Mouse (Mus musculus): Measurements from ENCODE around the gene Hnrnpul2. TPM values are rescaled to one million over a fixed set of nuclear protein-coding genes. Genes with fewer than 3 reads are reported as not detected.

The Hnrnpul2 gene
- polyA plus RNA-seq (2015; fragmentation: Nextera tagmentation; extraction: Ambion mirVana) = 5.1 and 5.9 TPM in 2 replicates

- peak within 1 kb of the TSS; percentile 83 for H3K4me3 ChIP-seq (replicated peaks)
- H3K4me2 ChIP-seq = peak within 1 kb of the TSS; percentile 95
- peak within 1 kb of the TSS; percentile 100 for H3K27ac ChIP-seq (replicated peaks)
- no peaks in the 10 kb centered on the region for H3K9me3 ChIP-seq (replicated peaks)
- peaks cover 25% of the 10 kb centered on the region for H3K36me3 ChIP-seq
- no peaks in the 10 kb centered on the region for H3K27me3 ChIP-seq (replicated peaks)
- peak within 1 kb of the TSS; percentile 90 for H3K9ac ChIP-seq (replicated peaks)
- under 1% methylated on average over 82 of the region's 83 CpGs for WGBS
- ATAC-seq (ENCODE audit: low FRiP score) = peak; percentile 96
- peaks cover 60% of the 10 kb centered on the region for H3K4me1 ChIP-seq
Measured at GRCm38 (mm10) chr19:8819596-8820423, at the start of gene Hnrnpul2. Gene Hnrnpul2, plus strand, starts transcription at chr19:8820010.

GRCm38 (mm10) chr19:8770567-8771270, 49.1 kb upstream of the Hnrnpul2 start, which contains the start of gene Tmem223:
Gene Tmem223, plus strand, starts transcription at chr19:8770996.
- WGBS = 20% methylated on average over 29 of the region's 29 CpGs
- Histone ChIP-seq H3K9ac (replicated peaks) (peak within 1 kb of the TSS; percentile 90), H3K4me3 (replicated peaks) (peak within 1 kb of the TSS; percentile 75), H3K4me2 (peak within 1 kb of the TSS; percentile 71), H3K36me3 (peaks cover 57% of the 10 kb centered on the region), H3K27ac (replicated peaks) (peak within 1 kb of the TSS; percentile 90), H3K27me3 (replicated peaks) (no peaks in the 10 kb centered on the region), H3K9me3 (replicated peaks) (no peaks in the 10 kb centered on the region), H3K4me1 (peaks cover 38% of the 10 kb centered on the region)
- ATAC-seq (ENCODE audit: low FRiP score) = peak; percentile 43; the same call in 1 of the 2 replicates

- Histone ChIP-seq H3K36me3 (peaks cover 36% of the 10 kb centered on the region), H3K9me3 (replicated peaks) (no peaks in the 10 kb centered on the region), H3K4me2 (peak overlapping the region; percentile 84), H3K4me1 (peaks cover 46% of the 10 kb centered on the region), H3K9ac (replicated peaks) (peak overlapping the region; percentile 91; the same call in 1 of the 2 replicates), H3K4me3 (replicated peaks) (peak overlapping the region; percentile 74), H3K27me3 (replicated peaks) (no peaks in the 10 kb centered on the region), H3K27ac (replicated peaks) (no peak overlapping the region)
- no peak for ATAC-seq (ENCODE audit: low FRiP score)
- 91% methylated on average over 5 of the region's 5 CpGs for WGBS
Measured at GRCm38 (mm10) chr19:8772996-8773395, 46.8 kb upstream of the Hnrnpul2 start.

- ATAC-seq (ENCODE audit: low FRiP score) = no peak
- H3K4me3 ChIP-seq (replicated peaks) = peak overlapping the region; percentile 74
- no peaks in the 10 kb centered on the region for H3K9me3 ChIP-seq (replicated peaks)
- no peaks in the 10 kb centered on the region for H3K27me3 ChIP-seq (replicated peaks)
- H3K9ac ChIP-seq (replicated peaks) = peak overlapping the region; percentile 91; the same call in 1 of the 2 replicates
- peaks cover 36% of the 10 kb centered on the region for H3K36me3 ChIP-seq
- H3K4me1 ChIP-seq = peaks cover 46% of the 10 kb centered on the region
- peak overlapping the region; percentile 100 for H3K27ac ChIP-seq (replicated peaks)
- peak overlapping the region; percentile 84 for H3K4me2 ChIP-seq
- 61% methylated on average over 6 of the region's 6 CpGs for WGBS
Measured at GRCm38 (mm10) chr19:8773409-8773808, 46.4 kb upstream of the Hnrnpul2 start.

- WGBS = under 1% methylated on average over 63 of the region's 68 CpGs
- ATAC-seq (ENCODE audit: low FRiP score) = peak; percentile 93
- H3K4me3 ChIP-seq (replicated peaks) = peak within 1 kb of the TSS; percentile 74
- H3K27me3 ChIP-seq (replicated peaks) = no peaks in the 10 kb centered on the region
- H3K27ac ChIP-seq (replicated peaks) = peak within 1 kb of the TSS; percentile 100
- H3K9ac ChIP-seq (replicated peaks) = peak within 1 kb of the TSS; percentile 91
- H3K9me3 ChIP-seq (replicated peaks) = no peaks in the 10 kb centered on the region
- H3K4me1 ChIP-seq = peaks cover 46% of the 10 kb centered on the region
- peaks cover 33% of the 10 kb centered on the region for H3K36me3 ChIP-seq
- H3K4me2 ChIP-seq = peak within 1 kb of the TSS; percentile 84
Measured at GRCm38 (mm10) chr19:8774086-8774835, 45.5 kb upstream of the Hnrnpul2 start, which contains the start of gene Tmem179b. Gene Tmem179b, minus strand, starts transcription at chr19:8774467.

- peak overlapping the region; percentile 84 for H3K4me2 ChIP-seq
- WGBS = 4% methylated on average over 20 of the region's 20 CpGs
- ATAC-seq (ENCODE audit: low FRiP score) = peak; percentile 0; the same call in 1 of the 2 replicates
- H3K27me3 ChIP-seq (replicated peaks) = no peaks in the 10 kb centered on the region
- H3K9me3 ChIP-seq (replicated peaks) = no peaks in the 10 kb centered on the region
- H3K9ac ChIP-seq (replicated peaks) = peak overlapping the region; percentile 91
- peaks cover 33% of the 10 kb centered on the region for H3K36me3 ChIP-seq
- H3K4me3 ChIP-seq (replicated peaks) = peak overlapping the region; percentile 74
- peak overlapping the region; percentile 100 for H3K27ac ChIP-seq (replicated peaks)
- H3K4me1 ChIP-seq = peaks cover 46% of the 10 kb centered on the region
Measured at GRCm38 (mm10) chr19:8774951-8775421, 44.8 kb upstream of the Hnrnpul2 start.

- under 1% methylated on average over 31 of the region's 32 CpGs for WGBS
- peak; percentile 99 for ATAC-seq (ENCODE audit: low FRiP score)
- peak within 1 kb of the TSS; percentile 87 for H3K27ac ChIP-seq (replicated peaks)
- peak within 1 kb of the TSS; percentile 71 for H3K4me2 ChIP-seq
- peak within 1 kb of the TSS; percentile 74 for H3K4me3 ChIP-seq (replicated peaks)
- H3K9me3 ChIP-seq (replicated peaks) = no peaks in the 10 kb centered on the region
- H3K36me3 ChIP-seq = peaks cover 31% of the 10 kb centered on the region
- peak within 1 kb of the TSS; percentile 69 for H3K9ac ChIP-seq (replicated peaks)
- no peaks in the 10 kb centered on the region for H3K27me3 ChIP-seq (replicated peaks)
- peaks cover 18% of the 10 kb centered on the region for H3K4me1 ChIP-seq
Measured at GRCm38 (mm10) chr19:8786008-8786781, 33.6 kb upstream of the Hnrnpul2 start, which contains the start of gene Taf6l. Gene Taf6l, minus strand, starts transcription at chr19:8786417.

- H3K9ac ChIP-seq (replicated peaks) = no peak overlapping the region
- H3K9me3 ChIP-seq (replicated peaks) = no peaks in the 10 kb centered on the region
- H3K36me3 ChIP-seq = peaks cover 21% of the 10 kb centered on the region
- H3K27me3 ChIP-seq (replicated peaks) = no peaks in the 10 kb centered on the region
- H3K4me3 ChIP-seq (replicated peaks) = no peak overlapping the region
- no peak overlapping the region for H3K27ac ChIP-seq (replicated peaks)
- no peak overlapping the region for H3K4me2 ChIP-seq
- ATAC-seq (ENCODE audit: low FRiP score) = no peak
- H3K4me1 ChIP-seq = peaks cover 18% of the 10 kb centered on the region
- 22% methylated on average over 3 of the region's 3 CpGs for WGBS
Measured at GRCm38 (mm10) chr19:8788521-8788920, 31.3 kb upstream of the Hnrnpul2 start.

GRCm38 (mm10) chr19:8789171-8789570, 30.6 kb upstream of the Hnrnpul2 start:
- peaks cover 26% of the 10 kb centered on the region for H3K36me3 ChIP-seq
- no peak for ATAC-seq (ENCODE audit: low FRiP score)
- H3K27ac ChIP-seq (replicated peaks) = no peak overlapping the region
- H3K4me3 ChIP-seq (replicated peaks) = no peak overlapping the region
- no peak overlapping the region for H3K4me2 ChIP-seq
- no peaks in the 10 kb centered on the region for H3K27me3 ChIP-seq (replicated peaks)
- no peak overlapping the region for H3K9ac ChIP-seq (replicated peaks)
- 69% methylated on average over 1 of the region's 1 CpGs for WGBS
- no peaks in the 10 kb centered on the region for H3K9me3 ChIP-seq (replicated peaks)
- peaks cover 18% of the 10 kb centered on the region for H3K4me1 ChIP-seq

GRCm38 (mm10) chr19:8790171-8790570, 29.6 kb upstream of the Hnrnpul2 start:
- H3K4me2 ChIP-seq = no peak overlapping the region
- peaks cover 36% of the 10 kb centered on the region for H3K36me3 ChIP-seq
- H3K27me3 ChIP-seq (replicated peaks) = no peaks in the 10 kb centered on the region
- WGBS = 81% methylated on average over 7 of the region's 7 CpGs
- ATAC-seq (ENCODE audit: low FRiP score) = no peak
- no peaks in the 10 kb centered on the region for H3K9me3 ChIP-seq (replicated peaks)
- H3K4me1 ChIP-seq = peaks cover 12% of the 10 kb centered on the region
- no peak overlapping the region for H3K27ac ChIP-seq (replicated peaks)
- H3K9ac ChIP-seq (replicated peaks) = no peak overlapping the region
- H3K4me3 ChIP-seq (replicated peaks) = no peak overlapping the region
